Mouse (Mus musculus): Measurements from ENCODE around the gene Plekho2. TPM values are rescaled to one million over a fixed set of nuclear protein-coding genes. Genes with fewer than 3 reads are reported as not detected.

Gene Plekho2
- total and polyA plus RNA-seq, 3 experiments, result 7.6 to 12.9 TPM; not detected in 1

GRCm38 (mm10) chr9:65605471-65606136, 25.8 kb upstream of the Plekho2 start:
- TF ChIP-seq CHD1 (IDR thresholded peaks at IDR 0.05; ENCODE audit: low read depth, low read length) (no peak), ZNF384 (IDR thresholded peaks at IDR 0.05; ENCODE audit: low read depth, low read length) (peak; percentile 63), CTCF (IDR thresholded peaks at IDR 0.05 in 2 of 3, conservative IDR thresholded peaks at IDR 0.05 in 1 of 3; ENCODE audit: control insufficient read depth in 1 of 3, insufficient read depth in 1 of 3, low read depth in 2 of 3, low read length in 3 of 3, poor library complexity in 1 of 3, severe bottlenecking in 1 of 3) (peak; percentile 66 to 89 (median 77)), ZC3H11A (IDR thresholded peaks at IDR 0.05; ENCODE audit: low read depth, low read length) (peak; percentile 64), MXI1 (IDR thresholded peaks at IDR 0.05; ENCODE audit: low read depth, low read length) (0 out of 2 replicates have a peak, but pooled peaks have one; percentile 4), EP300 (IDR thresholded peaks at IDR 0.05; ENCODE audit: low read depth in 1 of 2, low read length in 2 of 2) (no peak), RAD21 (IDR thresholded peaks at IDR 0.05; ENCODE audit: low read depth, low read length) (peak; percentile 85), SIN3A (IDR thresholded peaks at IDR 0.05; ENCODE audit: low read length) (0 out of 2 replicates have a peak, but pooled peaks have one; percentile 19), SMC3 (IDR thresholded peaks at IDR 0.05; ENCODE audit: low read depth, low read length) (peak; percentile 71), E2F4 (IDR thresholded peaks at IDR 0.05; ENCODE audit: borderline replicate concordance, low read depth, low read length) (no peak)
- peak; percentile 87 for DNase-seq (ENCODE audit: low read depth, low spot score)

GRCm38 (mm10) chr9:65603401-65604102, 23.7 kb upstream of the Plekho2 start:
- H3K27ac ChIP-seq (ENCODE audit: control insufficient read depth, low read depth, low read length), result no peak overlapping the region
- H3K4me1 ChIP-seq (ENCODE audit: control insufficient read depth in 1 of 2, insufficient read depth in 2 of 2, low read length in 2 of 2), result peaks cover 0 to 4% of the 10 kb centered on the region in 2 experiments; a peak in 2 of 4 replicates
- no peak overlapping the region for H3K4me3 ChIP-seq (ENCODE audit: control insufficient read depth in 1 of 2, insufficient read depth in 1 of 2, low read depth in 2 of 2, low read length in 2 of 2)
- H3K9me3 ChIP-seq (replicated peaks; ENCODE audit: insufficient read depth, low read length), result no peaks in the 10 kb centered on the region
- peak; percentile 47 for DNase-seq (ENCODE audit: low read depth, low spot score)
- peaks cover 0 to 4% of the 10 kb centered on the region in 2 experiments; a peak in 2 of 4 replicates for H3K36me3 ChIP-seq (ENCODE audit: control insufficient read depth in 1 of 2, insufficient read depth in 2 of 2, low read length in 2 of 2)
- no peaks in the 10 kb centered on the region for H3K79me2 ChIP-seq (ENCODE audit: control insufficient read depth, insufficient read depth, low read length, poor library complexity)
- H3K9ac ChIP-seq (ENCODE audit: control insufficient read depth, low read depth, low read length, poor library complexity, severe bottlenecking), result no peak overlapping the region
- H3K27me3 ChIP-seq (ENCODE audit: control insufficient read depth in 1 of 2, insufficient read depth in 2 of 2, low read length in 2 of 2), result no peaks in the 10 kb centered on the region
- TF ChIP-seq ETS1 (IDR thresholded peaks at IDR 0.05; ENCODE audit: low read depth, low read length), result no peak
- TF ChIP-seq POLR2AphosphoS2 (IDR thresholded peaks at IDR 0.05; ENCODE audit: low read length), result no peak
- TF ChIP-seq MYC (IDR thresholded peaks at IDR 0.05; ENCODE audit: low read depth, low read length), result no peak
- TF ChIP-seq CHD2 (IDR thresholded peaks at IDR 0.05; ENCODE audit: low read length), result no peak
- TF ChIP-seq MAX (IDR thresholded peaks at IDR 0.05; ENCODE audit: low read length), result no peak
- TF ChIP-seq ELF1 (IDR thresholded peaks at IDR 0.05; ENCODE audit: low read depth, low read length), result no peak
- TF ChIP-seq CHD1 (IDR thresholded peaks at IDR 0.05; ENCODE audit: low read depth, low read length), result no peak
- peak; percentile 35 for TF ChIP-seq RAD21 (IDR thresholded peaks at IDR 0.05; ENCODE audit: low read depth, low read length)
- no peak for TF ChIP-seq MAZ (IDR thresholded peaks at IDR 0.05; ENCODE audit: low read depth, low read length)
- no peak for TF ChIP-seq MEF2A (IDR thresholded peaks at IDR 0.05; ENCODE audit: extremely low read depth, insufficient replicate concordance, low read depth, low read length, poor library complexity, severe bottlenecking)
- no peak for TF ChIP-seq HCFC1 (IDR thresholded peaks at IDR 0.05; ENCODE audit: low read depth, low read length)
- TF ChIP-seq POLR2AphosphoS5 (IDR thresholded peaks at IDR 0.05; ENCODE audit: borderline replicate concordance, low read depth, low read length), result no peak
- no peak for TF ChIP-seq KAT2A (conservative IDR thresholded peaks at IDR 0.05; ENCODE audit: low read depth, low read length)
- 0 out of 2 replicates have a peak, but pooled peaks have one; percentile 11 for TF ChIP-seq ZC3H11A (IDR thresholded peaks at IDR 0.05; ENCODE audit: low read depth, low read length)
- TF ChIP-seq CTCF (IDR thresholded peaks at IDR 0.05 in 2 of 3, conservative IDR thresholded peaks at IDR 0.05 in 1 of 3; ENCODE audit: control insufficient read depth in 1 of 3, insufficient read depth in 1 of 3, low read depth in 2 of 3, low read length in 3 of 3, poor library complexity in 1 of 3, severe bottlenecking in 1 of 3), result peak; percentile 51 to 79 (median 73)
- TF ChIP-seq SMC3 (IDR thresholded peaks at IDR 0.05; ENCODE audit: low read depth, low read length), result peak; percentile 30; the same call in 1 of the 2 replicates
- TF ChIP-seq TBP (IDR thresholded peaks at IDR 0.05; ENCODE audit: low read depth, low read length), result no peak
- no peak for TF ChIP-seq RCOR1 (IDR thresholded peaks at IDR 0.05; ENCODE audit: low read depth, low read length)
- no peak for TF ChIP-seq NELFE (IDR thresholded peaks at IDR 0.05; ENCODE audit: low read depth, low read length)
- no peak for TF ChIP-seq TAL1 (IDR thresholded peaks at IDR 0.05; ENCODE audit: low read length)

More at GRCm38 (mm10) chr9:65605471-65606136, 25.8 kb upstream of the Plekho2 start:
- Histone ChIP-seq H3K4me1 (ENCODE audit: control insufficient read depth in 1 of 2, insufficient read depth in 2 of 2, low read length in 2 of 2) (peaks cover 0 to 4% of the 10 kb centered on the region in 2 experiments; a peak in 2 of 4 replicates), H3K4me3 (ENCODE audit: control insufficient read depth in 1 of 2, insufficient read depth in 1 of 2, low read depth in 2 of 2, low read length in 2 of 2) (no peak overlapping the region), H3K36me3 (ENCODE audit: control insufficient read depth in 1 of 2, insufficient read depth in 2 of 2, low read length in 2 of 2) (peaks cover 0 to 3% of the 10 kb centered on the region in 2 experiments; a peak in 2 of 4 replicates), H3K9ac (ENCODE audit: control insufficient read depth, low read depth, low read length, poor library complexity, severe bottlenecking) (no peak overlapping the region), H3K27ac (ENCODE audit: control insufficient read depth, low read depth, low read length) (no peak overlapping the region), H3K27me3 (ENCODE audit: control insufficient read depth in 1 of 2, insufficient read depth in 2 of 2, low read length in 2 of 2) (no peaks in the 10 kb centered on the region), H3K9me3 (replicated peaks; ENCODE audit: insufficient read depth, low read length) (no peaks in the 10 kb centered on the region), H3K79me2 (ENCODE audit: control insufficient read depth, insufficient read depth, low read length, poor library complexity) (no peaks in the 10 kb centered on the region)

Measured in MEL (cell line).